Mouse (Mus musculus): Measurements from ENCODE around the gene Abl1.
"Not testable (repeated sequence)": the region's sequence is repeated elsewhere in the genome, so short reads cannot be mapped to it uniquely, and the experiment has no call there.

Gene Abl1

DNA sequence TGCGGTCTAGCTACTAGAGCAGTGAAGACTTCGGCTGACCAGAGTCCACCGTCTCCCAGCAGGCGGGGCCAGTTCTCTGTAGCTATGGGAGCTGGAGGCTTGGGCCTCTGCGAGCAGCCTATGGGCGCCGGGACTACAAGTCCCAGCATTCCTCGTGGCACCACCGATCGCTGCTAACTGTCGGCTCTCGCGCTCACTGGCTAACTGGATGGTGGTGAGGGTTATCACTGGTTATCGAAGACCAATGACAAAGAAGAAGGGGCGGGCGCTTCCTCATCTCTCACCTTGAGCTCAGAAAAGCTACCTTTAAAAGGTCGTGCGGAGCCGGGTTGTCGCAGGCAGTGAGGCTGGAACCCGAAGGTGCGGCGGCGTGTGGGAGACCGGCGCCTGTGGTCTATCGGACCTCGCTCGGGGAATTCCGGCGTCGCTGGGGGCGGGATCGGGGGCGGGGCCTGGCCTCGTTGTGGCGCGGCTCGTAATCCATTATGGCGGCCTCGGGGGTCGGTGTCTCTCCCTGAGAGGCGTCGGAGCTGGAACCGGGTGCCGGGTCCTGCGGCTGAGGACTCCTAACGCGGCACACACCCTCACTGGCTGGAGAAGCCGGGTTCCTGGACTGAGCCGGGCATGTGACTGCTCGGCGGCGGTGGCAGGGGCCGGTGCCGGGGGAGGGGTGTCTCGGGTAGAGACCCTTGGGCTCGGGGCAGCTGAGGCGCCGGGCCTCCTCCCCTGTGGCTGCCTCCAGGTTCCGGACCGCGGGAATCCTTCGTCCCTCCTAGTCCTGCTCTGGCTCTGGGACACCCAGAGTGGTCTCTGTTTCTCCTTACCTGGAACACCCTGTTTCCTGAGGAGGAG, at the start of gene Abl1:
Abl1 (plus strand) TSS at position 303 of the 852 bp plus-strand sequence.
- DNase-seq (ENCODE audit: low spot score) = peak; percentile 92

DNA sequence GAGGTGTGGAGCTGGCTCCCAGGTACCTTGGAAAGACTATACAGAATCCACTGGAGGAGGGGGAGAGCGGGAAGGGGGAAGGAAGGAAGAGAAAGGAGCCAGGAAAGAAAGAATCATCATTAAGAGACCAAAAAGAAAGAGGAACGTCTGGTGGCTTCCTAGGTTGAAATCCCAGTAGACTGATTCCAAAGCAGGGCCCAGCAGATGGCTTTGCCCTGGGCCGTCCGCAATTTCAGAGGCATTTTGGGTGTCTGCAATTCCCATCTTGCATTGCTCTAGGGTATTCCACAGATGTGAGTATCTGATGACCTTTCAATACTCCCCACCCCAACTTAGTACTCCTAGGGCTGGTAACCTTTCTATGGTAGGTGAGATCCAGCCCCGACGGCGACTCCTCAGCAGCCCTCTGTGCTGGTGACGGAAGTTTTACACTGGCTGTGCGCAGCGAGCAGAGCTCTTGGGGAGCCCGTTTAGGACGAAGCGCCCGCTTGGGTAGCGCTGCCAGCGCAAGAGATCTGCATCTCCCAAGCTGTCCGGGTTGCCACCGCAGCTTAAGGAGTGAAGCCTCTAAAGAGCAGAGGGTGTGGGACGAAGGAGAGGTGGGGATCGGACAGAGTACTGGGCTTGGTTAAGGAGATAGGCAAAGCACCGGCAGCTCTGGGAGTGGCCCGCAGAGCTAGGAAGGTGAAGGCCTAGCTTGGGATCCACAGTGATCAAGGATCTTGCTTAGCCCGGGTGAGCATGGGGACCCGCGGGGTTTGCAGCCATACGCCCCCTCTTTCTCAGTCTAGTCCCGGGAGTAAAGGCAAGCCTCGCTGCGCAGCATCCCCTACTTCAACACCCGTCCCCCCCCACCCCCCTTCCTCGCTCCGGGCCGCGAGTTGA, 49.4 kb upstream of the Abl1 start:
- DNase-seq (ENCODE audit: low spot score) = no peak

DNA sequence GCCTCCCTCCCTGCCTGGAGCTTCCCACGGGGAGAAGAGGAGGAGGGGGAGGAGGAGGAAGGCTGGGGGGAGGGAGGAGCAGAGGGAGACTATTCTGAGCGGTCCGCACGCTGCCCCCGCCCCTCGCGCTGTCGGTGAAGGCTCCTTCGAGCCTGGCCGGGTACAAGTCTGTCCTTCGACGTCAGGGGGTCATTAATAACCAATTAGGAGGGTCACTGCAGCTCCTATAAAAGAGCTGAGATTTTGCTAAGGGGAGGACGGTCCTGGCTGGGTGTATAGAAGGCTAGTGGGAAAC, 48.8 kb upstream of the Abl1 start:
- no peak for DNase-seq (ENCODE audit: low spot score)

DNA sequence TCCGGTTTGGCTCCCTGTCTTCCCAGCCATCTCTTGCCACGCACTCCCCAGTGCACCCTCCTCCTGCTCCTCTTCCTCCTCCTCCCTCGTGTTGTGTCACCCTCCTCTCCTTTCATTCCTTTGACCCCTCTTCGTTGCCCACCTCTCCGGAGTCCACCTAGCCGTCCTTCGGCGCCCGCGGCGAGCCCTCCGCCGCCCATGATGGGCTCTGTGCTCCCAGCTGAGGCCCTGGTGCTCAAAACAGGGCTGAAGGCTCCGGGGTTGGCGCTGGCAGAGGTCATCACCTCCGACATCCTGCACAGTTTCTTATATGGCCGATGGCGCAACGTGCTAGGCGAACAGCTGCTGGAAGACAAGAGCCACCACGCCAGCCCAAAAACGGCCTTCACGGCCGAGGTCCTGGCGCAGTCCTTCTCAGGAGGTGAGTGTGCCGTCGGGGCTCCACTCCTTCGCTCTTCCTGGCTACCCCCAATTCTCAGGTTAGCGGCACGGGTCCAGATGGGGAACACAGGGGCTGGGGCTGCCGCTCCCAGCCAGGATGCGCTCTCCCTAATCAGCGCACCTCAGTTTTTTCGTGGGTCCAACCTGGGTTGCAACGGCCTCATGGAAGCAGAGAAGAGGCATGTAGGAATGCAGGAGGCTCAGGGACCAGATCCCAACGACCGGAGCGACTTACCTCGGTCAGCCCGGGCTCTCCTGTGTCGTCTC, 48.1 kb upstream of the Abl1 start, which contains the start of gene Prdm12:
Prdm12 (plus strand) TSS at position 137 of the 708 bp plus-strand sequence.
- no peak for DNase-seq (ENCODE audit: low spot score)

DNA sequence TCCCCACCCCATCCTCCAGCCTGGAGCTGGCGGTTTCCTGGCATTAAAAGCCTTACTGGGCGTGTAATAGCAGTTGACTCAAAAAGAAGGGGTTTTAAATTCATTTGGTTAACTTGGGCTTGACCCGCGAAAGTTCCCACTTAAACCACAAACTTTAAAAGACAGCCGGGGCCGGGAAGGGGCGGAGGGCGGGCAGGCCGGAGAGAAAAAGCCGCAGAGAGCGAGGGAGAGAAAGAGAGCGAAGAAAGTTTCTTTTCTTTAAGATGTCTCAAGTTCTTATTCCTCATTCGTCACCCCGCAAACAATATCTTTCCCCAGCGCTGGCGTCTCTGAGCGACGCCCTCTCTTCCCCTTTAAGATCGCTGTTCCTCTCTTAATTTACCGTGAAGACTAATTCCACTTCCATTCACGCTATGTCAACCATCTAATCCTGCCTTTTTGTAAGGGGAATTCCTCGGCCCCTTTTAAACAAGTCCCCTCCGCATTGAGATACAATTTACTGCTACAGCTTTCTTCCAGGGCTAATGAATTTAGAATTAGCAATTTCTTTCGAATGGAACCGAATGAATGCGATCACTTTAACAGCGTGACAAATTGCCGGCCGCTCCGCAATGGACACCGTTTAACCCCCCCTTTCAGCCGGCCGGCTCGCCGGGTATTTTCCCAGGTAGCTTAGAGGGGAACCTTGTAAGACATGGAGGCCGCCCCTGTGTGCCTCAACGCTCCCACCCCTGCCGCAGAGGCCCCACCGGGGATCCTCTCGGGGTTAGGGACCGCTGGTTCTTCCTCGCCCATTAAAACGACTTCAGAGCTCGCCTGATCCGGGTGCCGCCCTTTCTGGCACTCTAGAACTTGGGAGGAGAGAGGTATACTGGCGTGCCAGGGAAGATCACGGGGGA, 47.3 kb upstream of the Abl1 start:
- no peak for DNase-seq (ENCODE audit: low spot score)

DNA sequence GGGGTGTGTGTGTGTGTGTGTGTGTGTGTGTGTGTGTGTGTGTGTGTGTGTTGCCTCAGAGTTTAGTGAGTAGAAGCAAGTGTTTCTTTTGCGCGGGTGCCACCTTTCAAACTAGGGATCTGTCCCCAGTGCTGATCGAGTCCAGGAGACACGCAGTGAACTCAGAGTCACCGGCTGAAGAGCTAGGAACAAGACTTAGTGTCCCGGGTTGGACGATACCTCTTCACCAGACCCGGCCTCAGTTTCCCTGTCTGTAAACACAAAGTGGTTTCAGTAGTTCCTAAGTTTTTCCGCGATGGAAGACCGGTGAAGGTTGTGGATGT, 46.7 kb upstream of the Abl1 start:
- DNase-seq (ENCODE audit: low spot score) = no peak

DNA sequence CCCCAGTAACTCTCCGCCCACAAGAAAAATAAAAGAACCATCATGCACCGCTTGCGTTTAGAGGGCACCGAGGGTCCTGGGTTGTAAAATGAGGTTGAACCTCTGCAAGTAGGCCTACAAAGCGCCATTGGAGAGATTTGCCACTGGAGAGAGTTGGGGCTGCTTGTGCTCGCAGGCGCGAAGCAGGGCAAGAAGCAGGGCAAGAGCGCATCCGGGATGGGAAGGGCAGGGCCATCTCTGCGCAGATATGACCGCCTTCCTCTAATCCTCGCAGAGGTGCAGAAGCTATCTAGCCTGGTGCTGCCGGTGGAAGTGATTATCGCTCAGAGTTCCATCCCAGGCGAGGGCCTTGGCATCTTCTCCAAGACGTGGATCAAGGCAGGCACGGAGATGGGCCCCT, 46.2 kb upstream of the Abl1 start:
- DNase-seq (ENCODE audit: low spot score) = no peak

DNA sequence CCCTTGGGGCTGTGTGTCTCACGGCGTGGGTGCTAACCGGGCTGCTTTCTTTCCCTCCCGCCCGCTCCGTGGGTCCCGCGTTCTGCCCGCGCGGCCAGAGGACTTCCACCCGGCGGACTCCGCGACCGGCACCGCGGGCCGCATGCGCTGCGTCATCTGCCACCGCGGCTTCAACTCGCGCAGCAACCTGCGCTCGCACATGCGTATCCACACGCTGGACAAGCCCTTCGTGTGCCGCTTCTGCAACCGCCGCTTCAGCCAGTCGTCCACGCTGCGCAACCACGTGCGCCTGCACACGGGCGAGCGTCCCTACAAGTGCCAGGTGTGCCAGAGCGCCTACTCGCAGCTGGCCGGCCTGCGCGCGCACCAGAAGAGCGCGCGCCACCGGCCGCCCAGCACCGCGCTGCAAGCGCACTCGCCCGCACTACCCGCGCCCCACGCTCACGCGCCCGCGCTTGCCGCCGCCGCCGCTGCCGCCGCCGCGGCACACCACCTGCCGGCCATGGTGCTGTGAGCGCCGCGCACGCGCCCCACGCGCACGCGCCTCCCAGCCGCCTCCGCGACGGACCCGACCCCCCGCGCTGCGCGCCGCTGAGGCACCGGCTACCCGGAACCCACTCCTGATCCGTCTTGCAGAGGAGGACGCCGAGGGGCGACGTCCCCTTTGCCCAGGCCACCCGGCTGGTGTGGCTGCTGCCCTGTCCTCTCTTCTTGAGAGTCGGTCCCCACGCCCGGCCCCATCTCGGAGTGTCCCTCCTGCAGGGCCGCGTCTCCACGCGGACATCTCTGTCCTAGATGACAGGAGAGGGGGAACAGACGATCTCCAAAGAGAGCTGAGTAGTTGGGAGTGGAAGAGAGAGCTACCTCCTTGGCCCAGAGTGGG, 34.0 kb upstream of the Abl1 start:
- no peak for DNase-seq (ENCODE audit: low spot score)

DNA sequence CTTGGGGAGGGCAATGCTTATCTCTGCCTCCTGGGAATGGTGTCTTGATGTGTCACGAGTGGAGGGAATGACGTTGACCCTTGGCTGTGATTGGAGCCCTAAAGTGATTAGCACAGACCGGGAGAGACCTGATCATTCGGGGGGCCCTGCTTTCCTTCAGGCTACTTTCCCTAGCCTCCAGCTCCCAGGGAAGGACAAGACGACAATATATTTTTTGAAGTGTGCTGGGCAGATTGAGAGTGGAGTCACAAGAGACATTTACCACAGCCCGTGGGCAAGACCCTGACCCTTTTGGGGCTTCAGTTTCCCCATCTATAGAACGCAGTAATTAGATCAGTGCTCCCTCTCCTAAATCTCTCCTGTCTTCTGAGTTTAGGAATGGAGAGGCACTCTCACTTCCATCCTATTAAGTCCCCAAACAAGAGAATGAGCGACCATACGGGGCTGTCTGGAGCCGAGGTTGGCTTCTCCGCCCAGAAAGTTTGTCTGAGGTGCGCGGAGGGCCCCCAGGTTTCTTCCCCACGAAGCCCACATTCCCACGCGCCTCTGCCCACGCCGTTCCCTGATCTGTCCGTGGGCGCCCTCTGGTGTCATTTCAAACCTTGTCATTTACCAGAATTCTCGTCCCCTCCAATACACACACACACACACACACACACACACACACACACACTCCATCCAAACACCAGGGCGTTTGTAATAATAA, 33.2 kb upstream of the Abl1 start:
- DNase-seq (ENCODE audit: low spot score) = peak; percentile 36

DNA sequence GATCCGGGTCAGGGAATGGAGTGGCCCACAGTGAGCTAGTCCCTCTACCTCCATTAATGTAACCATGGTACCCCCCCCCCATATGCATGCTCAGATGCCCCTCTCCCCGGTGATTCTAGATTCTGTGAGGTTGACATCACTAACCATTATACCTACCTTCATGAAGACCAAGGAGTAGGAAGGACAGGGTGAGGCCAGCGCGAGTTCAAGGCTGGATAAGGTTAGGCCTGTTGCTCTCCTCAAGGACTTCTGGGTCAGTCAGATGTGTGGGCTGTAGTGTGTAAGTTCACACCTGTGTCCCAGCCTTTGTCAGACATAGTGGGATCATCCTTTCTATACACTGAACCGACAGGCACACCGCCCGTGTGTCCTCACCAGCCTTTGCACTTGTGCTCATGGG, 31.8 kb upstream of the Abl1 start:
- no peak for DNase-seq (ENCODE audit: low spot score)

DNA sequence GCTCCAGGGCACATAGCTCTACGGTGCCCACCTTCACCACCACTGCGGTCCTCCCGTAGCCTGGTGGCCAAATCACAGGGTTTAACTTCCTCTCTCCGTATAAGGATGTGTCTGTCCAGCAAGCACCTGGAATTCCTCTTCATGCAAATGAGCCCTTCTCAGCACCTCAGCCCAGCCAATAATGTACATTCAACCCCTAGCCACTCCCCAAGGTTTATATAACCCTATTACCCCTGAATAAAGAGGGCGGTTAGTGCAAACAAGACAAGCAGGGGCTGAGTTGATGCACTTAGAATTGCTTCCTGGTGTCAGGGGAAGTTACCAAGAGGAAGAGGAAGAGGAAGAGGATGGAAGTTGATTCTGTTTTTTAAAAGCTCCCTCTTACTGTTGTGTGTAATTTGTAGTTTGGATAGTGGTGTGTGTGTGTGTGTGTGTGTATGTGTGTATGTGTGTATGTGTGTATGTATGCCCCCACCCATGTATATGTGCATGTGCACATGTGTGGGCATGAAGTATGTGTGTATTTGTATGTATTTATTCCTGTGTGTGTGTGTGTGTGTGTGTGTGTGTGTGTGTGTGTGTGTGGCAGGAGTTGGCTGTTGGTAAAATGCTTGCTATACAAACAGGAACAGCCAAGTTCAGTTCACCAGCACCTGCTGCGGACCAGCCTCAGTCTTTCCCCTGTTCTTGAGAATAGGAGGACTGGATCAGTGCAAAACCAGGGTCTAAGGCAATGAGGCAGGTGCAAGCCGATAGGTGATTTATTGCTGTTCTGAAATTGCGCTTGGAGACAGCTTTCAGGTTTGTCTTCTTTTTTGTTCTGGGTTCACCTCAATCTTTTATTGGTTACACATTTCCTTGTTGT, 25.0 kb upstream of the Abl1 start:
- DNase-seq (ENCODE audit: low spot score) = no peak

DNA sequence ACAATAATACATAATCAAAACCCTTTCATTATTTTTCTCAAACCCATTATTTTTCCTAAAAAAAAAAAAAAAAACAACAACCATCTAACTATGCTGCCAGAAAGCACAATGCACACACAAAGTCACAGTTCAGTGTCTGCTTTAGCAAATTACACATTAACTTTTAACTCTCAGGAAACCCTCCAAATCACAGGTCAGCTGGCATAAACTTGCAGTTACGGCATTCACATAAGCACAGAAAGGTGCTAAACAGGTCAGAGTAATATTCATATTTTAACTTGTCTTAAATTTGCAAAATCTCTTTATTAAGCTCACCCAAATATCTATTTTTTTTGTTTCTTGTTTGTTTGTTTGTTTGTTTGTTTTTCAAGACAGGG, 24.4 kb upstream of the Abl1 start:
- no peak for DNase-seq (ENCODE audit: low spot score)

DNA sequence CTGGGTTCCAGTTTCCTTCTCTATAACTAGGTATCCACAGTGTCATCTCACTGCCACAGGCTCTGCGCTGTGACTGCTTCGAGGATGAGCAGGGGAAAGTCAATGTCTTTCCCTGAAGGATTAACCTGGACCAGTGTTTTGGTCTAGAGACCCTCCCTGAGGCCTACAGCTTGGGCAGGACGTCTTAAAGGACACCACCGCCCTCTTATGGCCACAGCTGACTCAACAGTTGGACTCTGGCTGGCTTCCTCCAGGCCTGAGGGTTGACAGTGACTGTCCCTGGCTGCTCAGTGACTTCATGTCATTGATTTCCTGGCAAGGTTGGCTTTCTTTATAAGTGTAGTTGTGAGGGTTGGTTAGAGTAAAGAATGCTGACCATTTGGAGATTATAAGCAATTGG, 20.8 kb upstream of the Abl1 start:
- no peak for DNase-seq (ENCODE audit: low spot score)

DNA sequence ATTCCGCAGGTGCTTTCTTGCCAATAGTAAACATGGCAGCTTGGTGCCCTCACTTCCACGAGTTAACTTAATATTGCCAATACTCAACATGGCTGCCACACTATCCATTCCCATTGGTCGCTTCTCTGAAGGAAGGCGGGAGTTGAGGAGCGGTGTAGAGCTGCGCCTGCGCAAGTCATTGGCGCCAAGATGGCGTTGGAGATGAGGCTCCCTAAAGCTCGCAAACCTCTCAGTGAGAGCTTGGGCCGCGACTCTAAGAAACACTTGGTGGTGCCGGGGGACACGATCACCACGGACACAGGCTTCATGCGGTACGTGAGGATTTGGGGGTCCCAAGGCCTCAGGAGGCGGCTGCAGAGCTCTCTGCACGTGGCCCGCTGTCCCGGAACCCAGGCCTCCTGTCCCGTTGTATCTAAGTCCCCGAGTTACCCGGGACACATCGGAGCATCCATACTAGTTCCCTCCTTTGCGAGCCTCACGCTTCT, 17.6 kb upstream of the Abl1 start, which contains the start of gene Exosc2:
Exosc2 (plus strand) TSS at position 165 of the 485 bp plus-strand sequence.
- DNase-seq (ENCODE audit: low spot score) = peak; percentile 85

DNA sequence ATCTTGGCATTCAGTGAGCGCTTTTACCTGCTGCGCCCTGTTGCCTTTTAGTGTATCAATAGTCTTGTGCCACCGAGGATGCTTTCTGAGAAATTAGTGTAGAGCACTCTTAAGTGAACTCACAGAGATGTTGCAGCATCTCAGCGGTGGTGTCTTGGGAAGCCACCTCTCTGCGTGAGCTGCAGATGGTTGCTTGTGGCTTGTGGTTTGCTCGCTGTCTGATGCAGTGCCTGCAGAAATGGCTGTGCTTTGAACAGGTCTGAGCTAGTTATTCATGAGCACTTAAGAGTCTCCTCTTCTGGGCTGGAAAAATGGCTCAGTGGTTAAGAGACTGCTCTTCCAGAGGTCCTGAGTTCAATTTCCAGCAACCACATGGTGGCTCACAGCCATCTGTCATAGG, 9.5 kb upstream of the Abl1 start:
- no peak for DNase-seq (ENCODE audit: low spot score)

DNA sequence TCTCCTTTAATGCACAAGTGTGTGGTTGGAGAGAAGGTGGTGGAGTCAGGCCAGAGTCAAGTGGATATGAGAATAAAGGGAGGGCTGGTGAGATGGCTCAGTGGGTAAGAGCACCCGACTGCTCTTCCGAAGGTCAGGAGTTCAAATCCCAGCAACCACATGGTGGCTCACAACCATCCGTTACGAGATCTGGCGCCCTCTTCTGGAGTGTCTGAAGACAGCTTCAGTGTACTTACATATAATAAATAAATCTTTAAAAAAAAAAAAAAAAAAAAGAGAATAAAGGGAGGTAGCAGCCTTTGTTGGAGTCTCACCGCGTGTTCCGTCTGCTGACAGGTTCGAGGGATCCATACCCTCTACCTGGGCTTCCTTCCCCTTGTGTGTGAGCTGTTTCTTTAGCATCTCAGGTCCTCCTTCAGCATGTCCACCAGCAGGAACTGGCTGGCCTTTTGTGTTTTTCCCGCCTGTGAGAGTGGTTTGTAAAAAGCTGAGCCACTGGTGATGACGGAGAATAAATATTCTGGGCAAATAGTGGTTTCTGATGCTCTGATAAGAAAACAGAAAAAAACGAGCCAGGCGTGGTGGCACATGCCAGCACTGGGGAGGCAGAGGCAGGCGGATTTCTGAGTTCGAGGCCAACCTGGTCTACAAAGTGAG, 7.0 kb upstream of the Abl1 start:
- not testable (repeated sequence) for DNase-seq (ENCODE audit: low spot score)

DNA sequence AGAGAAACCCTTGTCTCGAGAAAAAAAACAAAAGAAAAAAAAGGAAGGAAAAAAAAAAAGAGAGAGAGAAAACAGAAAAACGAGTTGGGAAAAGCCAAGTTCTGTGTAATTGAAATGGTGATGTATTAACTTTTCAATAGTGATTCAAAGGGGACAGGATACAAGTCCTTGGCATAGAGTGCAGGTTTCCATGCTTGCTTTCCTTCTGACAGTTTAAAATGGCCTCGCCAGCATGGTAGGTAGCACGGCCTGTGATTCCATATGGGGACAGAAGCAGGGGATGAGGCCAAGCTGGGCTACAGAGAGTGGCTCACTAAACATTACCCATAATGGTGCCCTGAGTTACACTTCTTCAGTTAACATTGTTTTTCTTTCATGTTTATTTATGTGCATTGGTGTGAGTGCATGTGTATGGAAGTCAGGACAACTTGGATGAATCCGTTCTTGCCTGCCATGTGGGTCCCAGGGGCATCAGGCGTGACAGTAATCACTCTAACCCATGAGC, 6.4 kb upstream of the Abl1 start:
- no peak for DNase-seq (ENCODE audit: low spot score)

DNA sequence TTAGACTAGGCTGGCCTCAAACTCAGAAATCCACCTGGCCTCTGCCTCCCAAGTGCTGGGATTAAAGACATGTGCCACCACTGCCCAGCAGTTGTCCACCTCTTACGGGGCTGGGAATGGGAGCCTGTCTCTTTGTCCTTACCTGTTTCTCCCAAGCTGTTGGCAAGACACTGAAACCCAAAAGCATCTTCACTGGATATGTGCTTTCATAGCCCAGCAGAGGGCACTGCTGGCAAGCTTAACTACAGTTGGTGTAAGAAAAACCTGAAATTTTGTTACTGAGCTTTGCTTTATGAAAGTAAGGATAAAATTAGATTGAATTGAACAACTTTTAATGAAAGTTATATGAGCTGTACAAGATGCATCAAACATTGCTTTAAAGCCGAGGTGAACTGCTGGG, 4.5 kb upstream of the Abl1 start:
- DNase-seq (ENCODE audit: low spot score) = peak; percentile 38
